Mouse (Mus musculus) heart, adult 2 months (tissue): ENCODE measurements around the gene Pkm.

Experiments
- CTCF ChIP-seq: fragments of 200-600 bp; IDR thresholded peaks from 2 replicates; pipeline ENCODE4 v1.8.1; 2022; ENCODE audit warnings: antibody characterized with exemption, mild to moderate bottlenecking, moderate library complexity
- EP300 ChIP-seq: fragments of 200-500 bp; IDR thresholded peaks from 2 replicates; pipeline ENCODE4 v1.6.1; 2011; ENCODE audit warnings: low read depth, low read length, control low read depth; ENCODE audit not compliant: insufficient read depth

DNA sequence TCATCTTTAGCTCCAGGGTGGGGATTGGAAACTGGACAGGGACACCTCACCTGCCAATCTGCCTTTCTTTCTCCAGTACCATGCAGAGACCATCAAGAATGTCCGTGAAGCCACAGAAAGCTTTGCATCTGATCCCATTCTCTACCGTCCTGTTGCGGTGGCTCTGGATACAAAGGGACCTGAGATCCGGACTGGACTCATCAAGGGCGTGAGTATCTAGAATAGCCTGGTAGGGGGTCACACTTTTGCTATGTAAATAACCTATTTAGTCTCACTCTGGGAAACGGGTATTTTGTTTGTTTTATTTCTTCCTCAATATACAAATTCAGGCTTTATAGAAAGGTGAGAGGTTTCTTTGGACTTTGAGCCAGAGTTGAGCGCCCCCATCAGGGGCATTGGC is 12.3 kb downstream of the Pkm start:
- no peak for TF ChIP-seq CTCF
- TF ChIP-seq EP300: no peak
